Mouse (Mus musculus): Measurements from ENCODE around the gene Bcl2l12.
A peak's percentile ranks its signal among the peaks of the same experiment; 100 is the strongest.
"Not testable (repeated sequence)": the region's sequence is repeated elsewhere in the genome, so short reads cannot be mapped to it uniquely, and the experiment has no call there.

Bcl2l12 gene

DNA sequence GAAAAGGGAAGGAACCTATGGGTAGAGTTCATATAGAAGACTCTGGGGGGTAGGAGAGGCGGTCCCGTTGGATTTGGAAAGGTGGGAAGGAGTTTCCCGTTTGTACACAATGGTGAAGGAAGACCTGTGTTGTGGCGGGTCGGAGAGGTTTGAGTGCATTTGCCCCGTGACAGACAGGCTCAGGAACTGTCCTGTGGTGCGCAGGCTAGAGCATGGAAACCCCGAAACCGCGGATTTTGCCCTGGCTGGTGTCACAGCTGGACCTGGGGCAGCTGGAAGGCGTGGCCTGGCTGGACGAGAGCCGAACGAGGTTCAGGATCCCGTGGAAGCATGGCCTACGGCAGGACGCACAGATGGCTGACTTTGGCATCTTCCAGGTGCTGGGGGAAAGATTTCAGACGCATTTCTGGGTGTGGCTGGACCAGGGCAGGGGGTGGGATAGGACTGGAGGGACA is at the start of gene Bcl2l12:
Gene Bcl2l12, minus strand, starts transcription at position 212 of the 455 bp plus-strand sequence.
- DNase-seq, result peak; percentile 53

DNA sequence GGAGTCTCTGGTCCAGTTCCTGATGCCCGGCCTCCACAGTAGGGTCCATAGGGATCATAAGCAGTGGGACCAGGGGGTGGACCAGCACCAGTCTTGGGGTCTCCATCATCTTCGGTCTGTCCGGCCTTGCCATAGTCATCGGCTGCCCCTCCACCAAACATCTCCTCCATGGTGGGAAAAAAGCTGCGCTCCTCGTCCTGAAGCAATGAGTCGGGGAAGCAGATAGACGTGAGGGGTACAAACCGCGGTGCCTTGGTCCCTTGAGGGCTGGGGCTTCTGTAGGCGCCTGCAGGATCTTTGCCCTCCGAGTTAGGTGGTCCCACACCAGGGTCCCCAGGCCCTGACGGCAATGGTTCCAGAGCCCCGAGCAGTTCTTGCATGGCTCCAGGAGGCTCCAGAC is 49.0 kb upstream of the Bcl2l12 start:
- DNase-seq, result no peak

DNA sequence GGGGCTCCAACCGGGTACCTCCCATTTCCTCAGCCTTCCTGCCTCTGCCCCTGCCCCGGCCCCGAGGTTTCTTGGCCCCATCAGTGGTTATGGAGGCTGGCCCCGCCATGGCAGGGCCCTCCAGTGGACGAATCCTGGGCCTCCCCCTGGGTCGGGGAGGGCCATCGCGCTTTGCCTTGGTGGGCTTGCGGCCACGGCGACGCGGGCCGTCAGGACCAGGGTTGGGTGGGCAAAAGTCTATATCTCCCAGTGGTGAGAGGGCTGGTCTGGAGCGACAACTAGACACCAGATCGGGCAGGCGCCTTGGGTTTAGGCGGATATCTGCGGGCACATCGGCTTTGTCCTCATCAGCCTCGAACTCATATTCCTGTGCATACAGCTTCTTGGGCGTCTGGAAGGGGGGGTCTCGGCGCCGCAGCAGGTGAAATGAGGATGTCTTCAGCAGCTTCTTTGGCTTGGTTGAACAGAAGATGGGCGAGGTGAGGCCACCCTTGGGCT is 48.4 kb upstream of the Bcl2l12 start:
- DNase-seq, result no peak

DNA sequence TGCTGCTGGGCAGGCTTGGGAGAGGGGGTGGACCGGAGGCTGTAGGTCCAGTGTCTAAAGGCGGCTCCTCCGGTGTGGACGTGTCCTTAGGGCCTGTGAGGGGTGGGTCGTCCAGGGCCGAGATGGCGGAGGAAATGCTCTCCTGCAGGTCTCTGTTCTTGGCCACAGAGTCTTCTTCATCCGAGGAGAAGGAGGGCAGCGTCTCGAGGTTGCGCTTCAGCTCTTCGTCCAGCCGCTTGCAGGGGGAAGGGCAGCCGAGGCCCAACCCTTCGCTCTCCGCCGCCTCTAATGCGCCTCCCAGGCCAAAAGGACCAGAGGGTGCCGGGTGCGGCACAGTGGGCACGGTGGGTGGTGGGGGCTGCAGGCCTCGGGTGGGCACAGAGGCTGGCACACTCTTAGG is 47.2 kb upstream of the Bcl2l12 start:
- no peak for DNase-seq

DNA sequence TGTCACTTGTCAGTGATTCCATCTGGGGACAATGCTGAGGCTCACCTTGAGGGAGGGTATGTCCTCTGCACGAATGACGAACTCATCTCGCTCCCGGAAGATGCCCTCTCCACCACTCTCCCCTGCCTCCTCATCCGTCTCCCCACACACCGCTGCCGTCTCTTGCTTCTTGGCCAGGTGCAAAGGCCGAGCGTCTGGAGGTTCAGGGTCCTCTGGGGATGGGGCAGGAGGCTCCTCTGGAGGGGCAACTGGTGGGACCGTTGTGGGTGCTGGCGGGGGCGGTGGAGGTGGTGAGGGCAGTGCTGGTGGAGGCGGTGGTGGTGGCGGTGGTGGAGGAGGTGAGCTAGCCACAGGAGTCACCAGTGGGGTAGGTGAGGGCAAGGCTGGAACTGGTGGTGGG is 44.8 kb upstream of the Bcl2l12 start:
- no peak for DNase-seq

DNA sequence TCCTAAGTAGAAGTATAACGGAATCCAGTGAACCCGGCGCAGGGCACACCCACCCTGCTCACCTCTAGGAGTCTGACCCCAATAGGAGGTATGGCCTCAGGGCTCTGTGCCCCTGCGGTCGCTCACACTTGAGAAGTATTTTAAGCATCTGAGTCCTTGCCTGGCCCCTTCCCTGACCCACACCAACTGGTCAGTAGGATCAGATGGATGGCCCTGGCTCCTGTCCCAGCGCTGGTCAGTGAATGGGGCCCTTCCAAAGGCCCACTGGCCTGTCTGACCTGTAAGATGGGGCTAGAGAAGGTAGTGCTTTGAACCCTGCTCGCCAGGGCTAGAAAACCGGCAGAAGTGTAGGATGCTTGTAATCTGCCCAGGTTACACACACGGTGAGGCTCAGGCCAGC is 42.3 kb upstream of the Bcl2l12 start:
- no peak for DNase-seq

DNA sequence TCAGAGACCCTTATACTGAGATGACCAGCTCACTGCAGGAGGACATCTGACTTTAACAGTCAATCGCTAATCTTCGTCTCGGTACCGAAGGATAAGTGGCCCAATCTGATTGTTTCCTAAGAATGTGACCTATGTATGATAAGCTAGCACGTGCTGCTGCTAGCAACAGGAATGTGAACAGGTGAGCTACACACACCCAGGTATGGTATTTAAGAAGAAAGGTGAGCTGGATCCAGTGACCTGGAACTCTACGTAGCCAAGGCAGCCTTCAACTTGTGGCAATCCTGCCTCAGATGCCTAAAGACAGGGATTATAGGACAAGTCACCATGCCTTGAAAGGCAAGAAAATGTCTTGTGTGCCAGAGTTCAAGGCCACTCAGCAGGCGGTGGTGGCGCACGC is 39.9 kb upstream of the Bcl2l12 start:
- DNase-seq, result no peak

DNA sequence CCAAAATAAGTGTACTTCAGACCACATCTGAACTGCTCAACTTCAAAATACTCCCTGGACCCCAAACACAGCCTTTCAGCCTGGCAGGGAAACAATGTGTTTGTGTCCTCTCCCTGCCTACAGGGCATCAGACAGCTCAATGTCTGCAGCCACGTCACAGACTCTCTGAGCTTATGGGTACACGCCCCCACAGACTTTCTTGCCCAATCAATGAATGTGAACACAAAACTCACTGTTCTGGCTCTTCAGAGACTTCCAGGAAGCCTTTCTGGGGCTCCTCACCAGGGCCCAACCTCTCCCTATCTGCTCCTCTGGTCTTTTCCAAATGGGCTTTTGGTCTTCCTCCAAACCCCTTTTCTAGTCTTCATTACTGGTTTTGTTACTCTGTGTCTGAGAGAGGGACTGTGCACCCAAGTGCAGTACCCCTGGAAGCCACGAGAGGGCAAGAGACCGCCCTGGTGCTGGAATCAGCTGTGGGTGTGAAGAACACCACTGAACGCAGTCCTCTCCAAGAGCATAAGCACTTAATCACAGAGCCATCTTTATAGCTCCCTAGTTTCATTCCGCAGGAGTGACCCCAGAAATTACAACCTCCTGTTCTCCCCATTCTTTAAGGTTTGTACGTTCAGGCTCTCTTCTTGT is 39.3 kb upstream of the Bcl2l12 start:
- peak; percentile 89 for DNase-seq

DNA sequence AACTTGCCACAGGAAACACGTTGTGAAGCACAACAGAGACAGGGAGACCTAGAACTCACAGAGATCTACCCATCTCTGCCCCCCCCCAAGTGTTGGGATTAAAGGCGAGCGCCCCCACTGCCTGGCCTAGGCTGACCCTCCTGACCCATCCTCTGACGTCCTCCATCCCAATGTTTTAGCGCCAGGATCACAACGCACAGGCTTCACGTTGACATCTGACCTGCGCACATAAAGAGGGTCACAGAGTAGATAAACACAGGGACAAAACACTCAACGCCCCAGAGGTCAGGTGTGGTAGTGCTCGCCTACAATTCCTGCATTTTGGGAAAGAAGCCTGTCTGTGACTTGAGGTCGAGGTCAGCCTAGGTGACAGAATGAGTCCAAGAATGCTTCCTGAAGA is 38.2 kb upstream of the Bcl2l12 start:
- no peak for DNase-seq

DNA sequence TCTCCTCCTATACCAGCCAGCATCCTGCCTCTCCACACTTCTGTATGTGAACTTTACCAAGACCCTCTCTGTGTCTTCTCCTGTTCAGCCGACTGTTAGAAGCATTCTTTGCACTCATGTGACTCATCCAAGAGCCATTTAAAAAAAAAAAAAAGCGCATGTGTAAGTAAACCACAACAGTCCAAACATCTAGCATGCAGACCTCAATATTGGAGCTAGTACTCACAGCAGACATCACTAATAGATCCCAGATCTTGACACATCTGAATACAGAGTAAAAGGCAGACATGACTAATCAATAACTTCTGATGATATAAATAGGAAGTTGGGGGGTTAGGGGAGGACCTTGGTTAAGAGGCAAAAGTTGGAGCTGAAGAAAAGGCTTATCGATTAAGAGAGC is 37.1 kb upstream of the Bcl2l12 start:
- DNase-seq, result no peak

DNA sequence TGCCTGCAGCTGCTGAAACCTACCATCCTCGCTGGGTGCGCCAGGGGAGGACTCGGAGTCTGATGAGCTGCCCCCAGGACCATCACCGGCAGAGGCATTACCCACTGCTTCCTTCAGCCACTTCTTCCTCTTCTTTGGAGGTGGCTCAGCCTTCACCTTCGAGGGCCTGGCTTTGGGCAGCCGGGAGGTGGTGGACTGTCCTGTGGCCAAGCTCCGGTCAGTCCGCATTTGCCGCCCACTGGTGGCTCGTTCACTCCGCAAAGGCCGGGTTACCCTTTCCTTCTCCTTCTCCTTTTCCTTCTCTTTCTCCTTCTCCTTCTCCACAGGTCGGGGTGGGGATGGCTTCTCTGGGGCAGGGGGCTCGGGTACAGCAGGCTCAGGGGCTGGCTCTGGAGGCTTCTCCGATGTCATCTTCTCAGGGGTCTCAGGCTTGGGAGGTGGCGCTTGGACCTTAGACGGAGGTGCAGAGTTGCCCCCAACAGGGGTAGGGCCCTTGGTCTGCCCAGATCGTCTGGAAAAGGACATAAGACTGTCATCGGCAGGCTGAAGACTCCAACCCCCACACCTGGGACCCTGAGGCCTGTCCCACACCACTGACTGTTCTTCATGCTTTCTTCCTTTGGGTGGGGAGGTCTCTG is 35.3 kb upstream of the Bcl2l12 start:
- no peak for DNase-seq

DNA sequence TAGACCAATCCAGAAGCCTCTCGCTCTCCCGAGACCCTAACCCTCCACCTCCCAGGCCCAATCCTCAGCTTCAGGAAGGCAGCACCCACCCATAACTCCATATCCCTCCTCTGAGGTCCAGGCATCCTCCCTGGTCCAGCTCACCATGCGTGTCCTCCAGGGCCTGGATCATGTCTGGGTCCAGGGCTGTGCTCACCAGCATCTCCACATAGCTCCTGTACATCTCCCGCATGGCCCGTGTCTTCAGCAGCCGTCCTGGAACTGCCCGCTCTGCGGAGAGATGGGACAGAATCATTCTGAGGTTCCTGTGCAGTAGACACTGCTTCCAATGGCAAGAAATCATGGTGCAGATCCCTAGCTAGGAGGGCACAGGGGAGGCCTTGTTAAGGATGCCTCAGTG is 32.3 kb upstream of the Bcl2l12 start:
- no peak for DNase-seq

DNA sequence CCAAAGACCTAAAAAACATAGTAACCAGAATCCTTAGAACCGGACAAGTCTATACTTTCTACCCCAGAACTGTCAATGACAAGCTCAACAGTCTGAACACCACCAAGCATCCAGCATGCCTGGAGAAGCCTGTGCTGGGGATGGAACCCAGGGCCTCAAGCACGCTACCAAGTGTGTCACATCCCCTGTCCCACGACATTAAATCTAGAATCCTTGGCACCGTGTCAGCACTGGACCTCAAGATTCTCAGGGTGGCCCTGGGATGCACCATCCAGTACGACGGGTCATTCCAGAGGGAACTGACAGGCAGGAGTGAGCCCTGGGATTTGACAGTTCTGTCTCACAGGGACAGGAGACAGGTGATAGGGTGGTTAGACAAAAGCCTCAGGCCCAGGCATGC is 31.5 kb upstream of the Bcl2l12 start:
- no peak for DNase-seq

DNA sequence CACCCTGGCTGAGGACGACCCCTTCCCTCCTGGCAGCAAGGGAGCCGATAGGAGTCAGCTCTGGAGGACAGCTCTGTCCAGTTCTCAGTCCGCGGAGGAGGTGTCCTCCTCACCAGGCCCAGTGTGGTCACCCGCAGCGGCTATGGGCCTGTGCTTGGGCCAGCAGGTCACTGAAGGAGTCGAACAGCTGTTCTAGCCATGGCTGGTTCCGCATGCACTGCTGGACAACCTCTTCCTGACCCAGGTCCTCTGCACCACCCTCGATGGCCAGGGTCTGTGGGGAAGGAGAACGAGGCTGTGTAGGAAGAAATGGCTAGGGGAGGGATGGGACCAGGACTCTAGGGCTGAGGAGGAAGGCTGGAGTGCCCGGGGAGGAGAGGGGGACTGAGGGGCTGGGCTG is 29.8 kb upstream of the Bcl2l12 start:
- no peak for DNase-seq

DNA sequence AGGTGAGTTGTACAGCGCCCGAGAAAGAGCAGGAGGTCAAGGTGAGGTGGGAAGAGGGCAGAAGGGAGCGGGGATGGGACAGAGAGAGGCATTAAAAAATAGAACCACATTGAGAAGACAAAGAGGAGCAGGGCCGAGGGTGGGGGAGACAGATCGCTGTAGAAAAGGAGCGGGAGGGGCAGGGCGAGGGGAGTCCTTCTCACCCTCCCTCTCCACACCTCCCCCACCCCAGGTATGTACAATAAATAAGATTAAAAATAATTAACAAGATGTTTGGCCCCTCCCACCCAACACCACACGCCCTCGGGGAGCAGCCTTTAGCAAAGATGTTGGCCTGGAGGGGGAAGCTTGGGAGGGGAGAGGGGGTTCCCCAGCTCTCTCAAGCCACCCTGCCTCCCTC is 29.2 kb upstream of the Bcl2l12 start:
- no peak for DNase-seq

DNA sequence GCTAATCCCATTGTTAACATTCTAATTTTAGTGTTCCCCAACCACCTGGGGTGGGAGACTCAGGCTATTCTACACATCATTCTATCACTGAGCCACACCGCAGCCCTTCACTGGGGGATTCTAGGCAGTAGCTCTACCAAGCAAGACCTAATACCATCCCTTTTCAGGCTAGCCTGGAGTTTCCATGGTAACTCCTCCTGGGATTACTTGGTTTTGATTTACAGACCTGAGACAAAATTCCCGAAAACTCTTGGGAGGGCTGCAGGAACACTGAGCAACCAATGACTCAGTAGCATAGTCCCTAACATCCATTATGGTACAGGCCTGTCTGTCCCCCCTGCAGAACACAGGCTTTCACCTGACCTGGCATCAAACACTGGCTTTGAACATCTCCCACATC is 27.7 kb upstream of the Bcl2l12 start:
- no peak for DNase-seq

DNA sequence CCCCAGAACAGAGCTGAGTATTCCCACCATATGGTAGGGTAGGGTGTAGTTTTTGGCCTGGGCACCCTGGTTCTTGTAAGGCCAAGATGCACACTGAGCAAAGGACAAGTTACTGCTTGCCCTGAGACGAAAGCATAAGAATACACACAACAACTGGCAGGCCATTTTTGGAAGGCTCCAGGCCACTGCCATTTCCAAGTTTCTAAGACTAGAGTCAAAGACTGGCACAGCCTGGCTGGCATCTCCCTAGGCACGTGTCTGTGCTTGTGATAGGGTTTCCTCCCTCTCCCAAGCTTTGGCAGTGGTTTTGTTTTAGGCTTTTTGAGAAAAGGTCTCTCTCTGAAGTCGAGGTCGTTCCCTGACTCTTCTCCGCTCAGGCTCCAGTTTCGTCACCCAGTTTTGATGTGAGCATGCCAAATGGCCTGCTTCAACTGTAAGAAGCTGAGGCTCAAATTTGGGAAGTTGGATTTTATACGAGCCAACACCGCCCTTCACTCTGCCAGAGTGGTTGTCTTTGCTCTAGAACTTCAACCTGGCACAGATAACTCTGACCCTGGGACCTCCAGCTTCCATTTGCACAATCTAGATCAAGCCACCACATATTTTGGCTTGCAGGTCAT is 27.2 kb upstream of the Bcl2l12 start:
- no peak for DNase-seq

DNA sequence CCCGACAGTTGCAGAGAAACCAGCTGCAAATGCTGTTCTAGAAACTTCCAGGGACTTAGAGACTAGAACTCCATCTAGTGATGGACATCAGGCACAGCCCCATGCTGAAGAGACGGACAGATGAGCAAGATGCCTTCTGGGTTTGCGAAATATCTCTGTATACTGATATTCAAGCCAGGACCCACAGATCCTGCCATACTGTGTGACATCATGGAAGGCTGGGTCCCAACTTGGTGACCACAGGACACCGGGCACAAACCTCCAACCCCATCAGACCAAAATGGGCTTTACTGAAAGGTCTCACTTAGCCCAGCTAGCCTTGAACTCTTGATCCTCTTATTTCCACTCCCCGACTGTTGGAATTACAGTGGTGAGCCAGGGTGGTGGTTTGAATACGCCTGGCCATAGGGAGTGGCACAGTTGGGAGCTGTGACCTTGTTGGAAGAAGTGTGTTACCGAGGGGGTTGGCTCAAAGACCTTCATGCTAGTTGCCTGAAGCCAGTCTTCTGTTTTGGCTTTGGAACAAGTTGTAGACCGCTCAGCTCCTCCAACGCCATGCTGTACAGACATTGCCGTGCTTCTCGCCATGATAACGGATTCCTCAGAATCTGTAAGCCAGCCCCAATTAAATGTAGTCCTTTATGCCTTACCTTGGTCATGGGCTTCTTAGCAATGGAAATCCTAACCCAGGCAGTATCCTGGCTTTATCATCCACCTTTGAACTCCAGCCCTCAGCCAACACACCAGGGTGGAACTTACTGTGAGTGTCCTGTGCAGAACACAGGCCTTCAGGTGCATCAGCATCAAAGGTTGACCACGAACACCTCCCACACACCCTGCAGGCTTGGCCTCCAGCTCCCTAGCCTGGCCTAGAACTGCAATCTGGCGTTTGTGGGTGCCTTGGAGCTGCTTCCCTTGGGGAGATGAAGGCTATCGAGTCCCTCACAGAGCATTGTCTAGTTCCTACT is 26.1 kb upstream of the Bcl2l12 start:
- DNase-seq, result no peak

DNA sequence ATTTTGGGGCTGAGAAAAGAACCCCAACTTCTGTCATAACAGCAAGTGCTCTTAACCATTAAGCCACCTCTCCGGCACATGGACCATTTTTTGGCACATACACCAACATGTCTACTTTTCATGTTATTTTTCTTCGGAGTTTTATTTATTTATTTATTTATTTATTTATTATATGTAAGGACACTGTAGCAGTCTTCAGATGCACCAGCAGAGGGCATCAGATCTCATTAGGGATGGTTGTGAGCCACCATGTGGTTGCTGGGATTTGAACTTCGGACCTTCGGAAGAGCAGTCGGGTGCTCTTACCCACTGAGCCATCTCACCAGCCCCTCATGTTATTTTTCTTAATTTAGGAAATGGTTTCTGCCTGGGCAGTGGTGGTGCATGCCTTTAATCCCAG is 25.2 kb upstream of the Bcl2l12 start:
- not testable (repeated sequence) for DNase-seq

DNA sequence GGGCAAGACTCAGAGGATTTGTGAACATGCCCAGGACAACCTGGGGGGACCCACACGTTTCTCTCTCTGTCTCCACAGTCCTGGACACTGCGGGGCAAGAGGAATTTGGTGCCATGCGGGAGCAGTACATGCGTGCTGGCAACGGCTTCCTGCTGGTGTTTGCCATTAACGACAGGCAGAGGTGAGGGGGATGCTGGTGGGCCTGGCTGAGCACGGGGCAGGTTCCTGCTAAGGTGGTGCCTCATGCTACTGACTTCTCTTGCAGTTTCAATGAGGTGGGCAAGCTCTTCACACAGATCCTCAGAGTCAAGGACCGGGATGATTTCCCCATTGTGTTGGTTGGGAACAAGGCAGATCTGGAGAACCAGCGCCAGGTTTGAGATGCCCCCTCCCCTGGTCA is 21.7 kb upstream of the Bcl2l12 start:
- DNase-seq, result no peak

DNA sequence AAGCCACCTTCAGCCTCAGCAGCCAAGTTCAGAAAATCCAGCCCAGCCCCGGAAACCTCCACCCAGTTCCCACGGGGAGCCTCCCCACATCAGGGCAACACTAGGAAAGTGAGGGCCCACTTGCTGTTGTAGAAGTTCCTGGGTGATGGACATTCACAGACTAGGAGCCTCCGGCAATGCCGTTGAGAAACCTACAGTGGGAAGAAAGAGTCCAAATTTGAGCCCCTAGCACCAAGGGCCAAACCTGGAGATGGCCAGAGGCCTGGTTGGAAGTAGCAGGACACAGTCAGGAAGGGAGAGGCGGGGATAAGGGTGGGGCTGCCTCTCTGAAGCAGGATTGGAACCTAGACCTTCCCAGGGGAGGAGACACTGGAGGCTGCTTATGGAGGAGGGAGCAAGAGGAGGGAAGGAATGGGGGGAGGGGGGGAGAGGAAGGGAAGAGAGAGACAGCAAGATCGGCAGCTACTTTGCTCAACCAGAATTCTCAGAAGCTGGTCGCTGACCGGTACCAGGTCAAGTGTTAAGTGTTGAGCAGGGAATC is 20.6 kb upstream of the Bcl2l12 start:
- DNase-seq, result no peak

DNA sequence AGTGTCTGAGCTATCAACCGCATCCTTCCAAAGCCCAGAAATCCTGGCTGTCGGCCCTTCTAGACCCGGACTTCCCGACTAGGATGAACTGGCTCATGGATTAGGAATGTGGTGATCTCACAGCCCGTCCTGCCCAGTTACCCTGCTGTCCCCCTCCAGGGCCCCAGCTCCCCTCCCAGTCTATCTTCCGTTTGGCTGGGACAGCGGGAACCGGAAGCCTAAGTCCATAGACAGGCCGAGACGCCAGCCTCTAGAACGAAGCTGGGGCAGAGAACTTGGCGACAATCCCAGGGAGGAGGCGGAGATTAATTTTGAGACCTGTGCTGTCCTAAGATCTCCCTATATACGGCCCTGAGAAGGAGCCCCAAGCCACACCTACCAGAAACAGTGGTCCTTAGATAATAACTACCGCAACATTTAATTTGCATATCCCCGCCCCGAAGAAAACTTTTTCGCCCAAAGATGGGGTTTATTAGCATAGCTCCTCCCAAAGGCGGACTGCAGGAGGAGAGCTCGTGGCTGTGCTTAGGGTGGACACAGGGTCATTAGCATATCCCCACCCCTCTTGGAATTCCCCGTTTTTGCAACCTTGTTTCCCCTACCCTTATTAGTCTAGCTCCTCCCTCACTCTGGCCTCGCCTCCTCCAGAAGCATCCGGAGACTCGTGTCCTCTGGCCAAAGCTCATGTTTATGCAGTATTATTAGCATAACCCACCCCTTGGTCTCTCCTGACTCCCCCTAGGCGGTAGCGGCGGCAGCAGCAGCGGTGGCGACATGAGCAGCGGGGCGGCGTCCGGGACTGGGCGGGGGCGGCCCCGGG is 18.9 kb upstream of the Bcl2l12 start, which contains the start of gene Rras:
Gene Rras, plus strand, starts transcription at position 720 of the 820 bp plus-strand sequence.
- peak; percentile 74 for DNase-seq

Measured in thymus, postnatal 4 days (tissue).